Comparison of ENCODE assay signal across 14 mouse cellular contexts in genomic region chr4:155370737-155371715, GRCm38 (mm10). TPM values are rescaled to one million over a fixed set of nuclear protein-coding genes. Genes with fewer than 3 reads are reported as not detected.
DNase-seq lines count a peak whose midpoint lies in the region; ATAC-seq and TF ChIP-seq lines count a peak whose summit lies in the region.
"Had no signal": no experiment of that assay in that cellular context is flagged by ENCODE, and none has a peak within 500 bp of the region (broad histone marks: within the 10 kb centered on the region; RNA-seq: fewer than 3 reads in every experiment).

No protein-coding gene starts in this region.

- 0 out of 2 replicates have a peak, but pooled peaks cover 6% of the 10 kb centered on the region for H3K27me3 ChIP-seq in kidney, embryonic 15.5 days
- peaks cover 3% of the 10 kb centered on the region; the same call in 1 of the 2 replicates for H3K27me3 ChIP-seq in liver, embryonic 14.5 days (ENCODE audit: control insufficient read depth, insufficient read depth, low read length)
- H3K27me3 ChIP-seq: midbrain, embryonic 13.5 days; stomach, embryonic 15.5 days had no signal

- no peak for ATAC-seq in kidney, embryonic 15.5 days (replicated peaks; ENCODE audit: low FRiP score)
- ATAC-seq in liver, embryonic 14.5 days (ENCODE audit: insufficient read depth) = peak; percentile 45; the same call in 1 of the 2 replicates
- ATAC-seq: midbrain, embryonic 13.5 days had no signal

- no peak overlapping the region for H3K27ac ChIP-seq in kidney, embryonic 15.5 days
- no peak overlapping the region for H3K27ac ChIP-seq in liver, embryonic 14.5 days
- H3K27ac ChIP-seq: hindbrain, embryonic 14.5 days; left cerebral cortex, adult 2 months; midbrain, embryonic 13.5 days; stomach, embryonic 15.5 days had no signal

- peaks cover 13% of the 10 kb centered on the region for H3K4me1 ChIP-seq in kidney, embryonic 15.5 days
- H3K4me1 ChIP-seq in liver, embryonic 14.5 days (replicated peaks; ENCODE audit: control insufficient read depth in 2 of 2, insufficient read depth in 2 of 2, low read length in 1 of 2) = no peaks in the 10 kb centered on the region
- H3K4me1 ChIP-seq: heart, embryonic 12.5 days; midbrain, embryonic 13.5 days; stomach, embryonic 15.5 days had no signal

- no peak overlapping the region for H3K4me2 ChIP-seq in kidney, embryonic 15.5 days
- no peak overlapping the region for H3K4me2 ChIP-seq in liver, embryonic 14.5 days (ENCODE audit: low read depth)
- H3K4me2 ChIP-seq: heart, embryonic 12.5 days; hindbrain, embryonic 14.5 days; lung, embryonic 14.5 days; midbrain, embryonic 13.5 days; stomach, embryonic 15.5 days had no signal

- TF ChIP-seq CTCF in liver, embryonic 14.5 days (IDR thresholded peaks at IDR 0.05; ENCODE audit: low read depth) = no peak

- WGBS in kidney, embryonic 15.5 days = 89% methylated on average over 15 of the region's 15 CpGs
- WGBS in liver, embryonic 14.5 days (ENCODE audit: insufficient replicate concordance) = 64% methylated on average over 15 of the region's 15 CpGs

- no peak for TF ChIP-seq EP300 in liver, embryonic 14.5 days (IDR thresholded peaks at IDR 0.05; ENCODE audit: low read depth)

- DNase-seq in kidney, adult 11 months = peak; percentile 96
- peak; percentile 32 for DNase-seq in brain, adult 2 months (ENCODE audit: low read depth, low spot score)
- peak; percentile 95 to 96 for DNase-seq in kidney, adult 8-10 months
- peak in 1 of 3 experiments; percentile 13 for DNase-seq in liver, embryonic 14.5 days (ENCODE audit: low read depth in 3 of 3, low spot score in 3 of 3)
- DNase-seq in layer of hippocampus, adult 9-10 months (ENCODE audit: low spot score) = no peak
- DNase-seq in layer of hippocampus, adult 9-11 months = no peak
- DNase-seq: lung, embryonic 14.5 days had no signal

- no peak overlapping the region for H3K4me3 ChIP-seq in kidney, embryonic 15.5 days (replicated peaks)
- H3K4me3 ChIP-seq in liver, embryonic 14.5 days (ENCODE audit: insufficient read depth in 1 of 2, low read depth in 2 of 2, low read length in 2 of 2) = no peak overlapping the region
- H3K4me3 ChIP-seq: erythroblast, embryonic 14.5 days; heart, embryonic 12.5 days; left cerebral cortex, adult 2 months; midbrain, embryonic 13.5 days; stomach, embryonic 15.5 days had no signal

- H3K9me3 ChIP-seq in kidney, embryonic 15.5 days (replicated peaks) = no peaks in the 10 kb centered on the region
- H3K9me3 ChIP-seq in liver, embryonic 14.5 days (ENCODE audit: control insufficient read depth, low read length) = no peaks in the 10 kb centered on the region
- H3K9me3 ChIP-seq: heart, embryonic 12.5 days; midbrain, embryonic 13.5 days; stomach, embryonic 15.5 days had no signal

- no peak overlapping the region for H3K9ac ChIP-seq in kidney, embryonic 15.5 days
- H3K9ac ChIP-seq in liver, embryonic 14.5 days (replicated peaks) = no peak overlapping the region
- H3K9ac ChIP-seq: heart, embryonic 12.5 days; hindbrain, embryonic 14.5 days; lung, embryonic 14.5 days; midbrain, embryonic 13.5 days; stomach, embryonic 15.5 days had no signal

- H3K36me3 ChIP-seq in kidney, embryonic 15.5 days = no peaks in the 10 kb centered on the region
- no peaks in the 10 kb centered on the region for H3K36me3 ChIP-seq in liver, embryonic 14.5 days (replicated peaks; ENCODE audit: control insufficient read depth, insufficient read depth, low read depth)
- H3K36me3 ChIP-seq: heart, embryonic 12.5 days; midbrain, embryonic 13.5 days; stomach, embryonic 15.5 days had no signal

RNA-seq across cellular contexts. Expression of gene Prkcz, which starts 9.9 kb away (rescaled TPM):
- 14.2 and 16.6 TPM in 2 replicates for polyA plus RNA-seq in kidney, embryonic 15.5 days (2015; fragmentation: Nextera tagmentation; extraction: Ambion mirVana)
- polyA plus RNA-seq in liver, embryonic 14.5 days (2012; rRNA removed) = 0.71 and 0.99 TPM in 2 replicates
- polyA plus RNA-seq in liver, embryonic 14.5 days (2014; fragmentation: Nextera tagmentation; extraction: Ambion mirVana) = 1.3 and 1.7 TPM in 2 replicates

RNA-seq across cellular contexts. Expression of gene Gabrd, which starts 26.9 kb away (rescaled TPM):
- polyA plus RNA-seq in kidney, embryonic 15.5 days (2015; fragmentation: Nextera tagmentation; extraction: Ambion mirVana) = not detected in 2 replicates
- polyA plus RNA-seq in liver, embryonic 14.5 days (2012; rRNA removed) = 0.02 TPM in 1 of 2 replicates, not detected in the other
- not detected in 2 replicates for polyA plus RNA-seq in liver, embryonic 14.5 days (2014; fragmentation: Nextera tagmentation; extraction: Ambion mirVana)
- polyA plus RNA-seq: erythroblast, embryonic 14.5 days; heart, embryonic 12.5 days; lung, embryonic 14.5 days; stomach, embryonic 15.5 days had no signal

RNA-seq across cellular contexts. Expression of gene Cfap74, which starts 38.0 kb away (rescaled TPM):
- 1.8 and 2.3 TPM in 2 replicates for polyA plus RNA-seq in kidney, embryonic 15.5 days (2015; fragmentation: Nextera tagmentation; extraction: Ambion mirVana)
- 0.03 and 0.08 TPM in 2 replicates for polyA plus RNA-seq in liver, embryonic 14.5 days (2012; rRNA removed)
- polyA plus RNA-seq in liver, embryonic 14.5 days (2014; fragmentation: Nextera tagmentation; extraction: Ambion mirVana) = 0.08 TPM in 1 of 2 replicates, not detected in the other
- polyA plus RNA-seq: erythroblast, embryonic 14.5 days had no signal

Comparison
In these comparisons a context has a peak if more than half of its experiments do, and no peak if none do; other contexts are left out.
1. DNase-seq: peak in kidney, adult 11 months (single experiment), brain, adult 2 months (single experiment) and kidney, adult 8-10 months (2 of 2); none in layer of hippocampus, adult 9-10 months (single experiment) and layer of hippocampus, adult 9-11 months (single experiment).